Mouse (Mus musculus): ENCODE measurements at regions not wholly inside any gene's neighbourhood (a gene's known extent, or its start where the extent isn't known, plus 50 kb on each side); places are given as distances from the start of the nearest gene placed in this dataset.
A peak's percentile ranks its signal among the peaks of the same experiment; 100 is the strongest.

- no peak overlapping the region for H3K4me3 ChIP-seq
- DNase-seq (ENCODE audit: extremely low spot score in 1 of 2, low spot score in 2 of 2): no peak
- no peak for TF ChIP-seq CTCF (IDR thresholded peaks at IDR 0.05)
- no peak overlapping the region for H3K27ac ChIP-seq
- intact Hi-C loops (cut with DNase I): no loop called here
Measured at GRCm38 (mm10) chrX:163302697-163303096, 246.8 kb downstream of the Grpr start.

GRCm38 (mm10) chrX:163301045-163301444 is 248.4 kb downstream of the Grpr start:
- Histone ChIP-seq H3K27ac (no peak overlapping the region), H3K4me3 (no peak overlapping the region)
- intact Hi-C loops (cut with DNase I): no loop called here
- no peak for DNase-seq (ENCODE audit: extremely low spot score in 1 of 2, low spot score in 2 of 2)
- TF ChIP-seq CTCF (IDR thresholded peaks at IDR 0.05): no peak

GRCm38 (mm10) chrX:163296956-163297628 is 252.4 kb downstream of the Grpr start:
- H3K4me3 ChIP-seq: no peak overlapping the region
- no peak for TF ChIP-seq CTCF (IDR thresholded peaks at IDR 0.05)
- no peak overlapping the region for H3K27ac ChIP-seq
- no peak for DNase-seq (ENCODE audit: extremely low spot score in 1 of 2, low spot score in 2 of 2)
- intact Hi-C loops (cut with DNase I): no loop called here

GRCm38 (mm10) chrX:163261248-163261647 is 288.2 kb downstream of the Grpr start:
- intact Hi-C loops (cut with DNase I): no loop called here
- no peak overlapping the region for H3K4me3 ChIP-seq
- no peak for TF ChIP-seq CTCF (IDR thresholded peaks at IDR 0.05)
- H3K27ac ChIP-seq: no peak overlapping the region
- DNase-seq (ENCODE audit: extremely low spot score in 1 of 2, low spot score in 2 of 2): no peak

- no peak for DNase-seq (ENCODE audit: extremely low spot score in 1 of 2, low spot score in 2 of 2)
- no peak overlapping the region for H3K4me3 ChIP-seq
- H3K27ac ChIP-seq: no peak overlapping the region
- intact Hi-C loops (cut with DNase I): no loop called here
- no peak for TF ChIP-seq CTCF (IDR thresholded peaks at IDR 0.05)
Measured at GRCm38 (mm10) chrX:163253048-163253447, 288.6 kb upstream of the S100g start.

- H3K4me3 ChIP-seq: no peak overlapping the region
- intact Hi-C loops (cut with DNase I): no loop called here
- DNase-seq (ENCODE audit: extremely low spot score in 1 of 2, low spot score in 2 of 2): no peak
- no peak for TF ChIP-seq CTCF (IDR thresholded peaks at IDR 0.05)
- H3K27ac ChIP-seq: no peak overlapping the region
Measured at GRCm38 (mm10) chrX:163205260-163205659, 240.9 kb upstream of the S100g start.

- no peak for TF ChIP-seq CTCF (IDR thresholded peaks at IDR 0.05)
- DNase-seq (ENCODE audit: extremely low spot score in 1 of 2, low spot score in 2 of 2): no peak
- no peak overlapping the region for H3K27ac ChIP-seq
- H3K4me3 ChIP-seq: no peak overlapping the region
- intact Hi-C loops (cut with DNase I): no loop called here
Measured at GRCm38 (mm10) chrX:163203446-163203845, 239.0 kb upstream of the S100g start.

GRCm38 (mm10) chrX:163181588-163181987 is 217.2 kb upstream of the S100g start:
- peak; percentile 16 for TF ChIP-seq CTCF (IDR thresholded peaks at IDR 0.05)
- no peak overlapping the region for H3K4me3 ChIP-seq
- intact Hi-C loops (cut with DNase I): no loop called here
- DNase-seq (ENCODE audit: extremely low spot score in 1 of 2, low spot score in 2 of 2): no peak
- H3K27ac ChIP-seq: no peak overlapping the region

GRCm38 (mm10) chrX:163164810-163165209 is 200.4 kb upstream of the S100g start:
- Histone ChIP-seq H3K4me3 (no peak overlapping the region), H3K27ac (no peak overlapping the region)
- intact Hi-C loops (cut with DNase I): no loop called here
- TF ChIP-seq CTCF (IDR thresholded peaks at IDR 0.05): no peak
- DNase-seq (ENCODE audit: extremely low spot score in 1 of 2, low spot score in 2 of 2): no peak

GRCm38 (mm10) chrX:163155251-163155650 is 190.9 kb upstream of the S100g start:
- TF ChIP-seq CTCF (IDR thresholded peaks at IDR 0.05): no peak
- Histone ChIP-seq H3K4me3 (no peak overlapping the region), H3K27ac (no peak overlapping the region)
- DNase-seq (ENCODE audit: extremely low spot score in 1 of 2, low spot score in 2 of 2): no peak
- intact Hi-C loops (cut with DNase I): no loop called here

GRCm38 (mm10) chrX:163151970-163152369 is 187.6 kb upstream of the S100g start:
- no peak for TF ChIP-seq CTCF (IDR thresholded peaks at IDR 0.05)
- no peak for DNase-seq (ENCODE audit: extremely low spot score in 1 of 2, low spot score in 2 of 2)
- no peak overlapping the region for H3K4me3 ChIP-seq
- intact Hi-C loops (cut with DNase I): no loop called here
- H3K27ac ChIP-seq: no peak overlapping the region

- DNase-seq (ENCODE audit: extremely low spot score in 1 of 2, low spot score in 2 of 2): no peak
- H3K4me3 ChIP-seq: no peak overlapping the region
- intact Hi-C loops (cut with DNase I): no loop called here
- no peak overlapping the region for H3K27ac ChIP-seq
- peak; percentile 7; the same call in 1 of the 2 replicates for TF ChIP-seq CTCF (IDR thresholded peaks at IDR 0.05)
Measured at GRCm38 (mm10) chrX:163144475-163144874, 180.1 kb upstream of the S100g start.

GRCm38 (mm10) chrX:163139475-163139874 is 175.1 kb upstream of the S100g start:
- no peak for TF ChIP-seq CTCF (IDR thresholded peaks at IDR 0.05)
- intact Hi-C loops (cut with DNase I): no loop called here
- DNase-seq (ENCODE audit: extremely low spot score in 1 of 2, low spot score in 2 of 2): no peak
- Histone ChIP-seq H3K4me3 (no peak overlapping the region), H3K27ac (no peak overlapping the region)
